Mouse (Mus musculus) midbrain, embryonic 11.5 days (tissue): ENCODE data around the gene Ube2s. TPM values are rescaled to one million over a fixed set of nuclear protein-coding genes. Genes with fewer than 3 reads are reported as not detected.

Source experiments
- ATAC-seq: fragments of 200-750 bp; cut with Nextera tagmentation; 2 replicates; pipeline ENCODE4 v1.8.0; 2017; ENCODE audit warnings: moderate TSS enrichment, moderate library complexity; ENCODE audit not compliant: low FRiP score
- DNase-seq: peaks from one replicate; pipeline ENCODE4 v3.0.0; 2015; ENCODE audit warnings: low spot score; ENCODE audit errors: missing footprints
- H3K27ac ChIP-seq: fragments of 300-500 bp; sonication (generic); 2 replicates; pipeline ENCODE4 v1.5.1; 2014; ENCODE audit warnings: low read depth, low read length
- H3K27me3 ChIP-seq: fragments of 300-500 bp; sonication (generic); 2 replicates; pipeline ENCODE4 v1.6.1; 2014; ENCODE audit warnings: mild to moderate bottlenecking, low read length, moderate library complexity, mixed read lengths; ENCODE audit not compliant: control insufficient read depth, insufficient read depth
- H3K36me3 ChIP-seq: fragments of 300-500 bp; sonication (generic); 2 replicates; pipeline ENCODE4 v1.6.1; 2014; ENCODE audit warnings: mild to moderate bottlenecking, low read length, moderate library complexity, mixed read lengths; ENCODE audit not compliant: control insufficient read depth, insufficient read depth
- H3K4me1 ChIP-seq: fragments of 300-500 bp; sonication (generic); 2 replicates; pipeline ENCODE4 v1.6.1; 2014; ENCODE audit warnings: low read length; ENCODE audit not compliant: control insufficient read depth, insufficient read depth
- H3K4me2 ChIP-seq: fragments of 300-500 bp; sonication (generic); 2 replicates; pipeline ENCODE4 v1.6.1; 2014; ENCODE audit warnings: mild to moderate bottlenecking, moderate library complexity
- H3K4me3 ChIP-seq: fragments of 300-500 bp; sonication (generic); 2 replicates; pipeline ENCODE4 v1.5.1; 2014; ENCODE audit warnings: low read depth, low read length
- H3K9ac ChIP-seq: fragments of 300-500 bp; sonication (generic); 2 replicates; pipeline ENCODE4 v1.6.1; 2014; ENCODE audit warnings: low read length
- H3K9me3 ChIP-seq: fragments of 300-500 bp; sonication (generic); 2 replicates; pipeline ENCODE4 v1.6.1; 2016; ENCODE audit warnings: low read length; ENCODE audit not compliant: control insufficient read depth
- WGBS: fragments of 180-500 bp; shearing (Covaris S2); extraction: QIAGEN DNeasy Blood & Tissue Kit; methylation state at CpG from one replicate; pipeline ENCODE4 v1.1.7; 2014; 5-methylcytosine and 5-hydroxymethylcytosine counted together
- polyA plus RNA-seq: library from polyadenylated mRNA; unstranded; fragments of >200 nt; fragmentation: Nextera tagmentation; extraction: Ambion mirVana; gene quantifications from 2 replicates; pipeline ENCODE4 v1.2.1, GENCODE M21; 2014

Ube2s gene
- polyA plus RNA-seq, 1 experiment from 2014 or later: 412 TPM

- ATAC-seq (no peak), DNase-seq (no peak)
- H3K27me3 ChIP-seq: no peaks in the 10 kb centered on the region
- peaks cover 9% of the 10 kb centered on the region for H3K4me1 ChIP-seq
- no peak overlapping the region for H3K4me2 ChIP-seq
- no peak overlapping the region for H3K9ac ChIP-seq
- H3K36me3 ChIP-seq: no peaks in the 10 kb centered on the region
- WGBS: 86% methylated on average over 22 of the region's 22 CpGs
- H3K9me3 ChIP-seq: no peaks in the 10 kb centered on the region
- H3K27ac ChIP-seq: no peak overlapping the region
- no peak overlapping the region for H3K4me3 ChIP-seq
Measured at GRCm38 (mm10) chr7:4746326-4746980, 65.9 kb downstream of the Ube2s start.

GRCm38 (mm10) chr7:4744886-4745285, 67.5 kb downstream of the Ube2s start:
- H3K9ac ChIP-seq: no peak overlapping the region

More at GRCm38 (mm10) chr7:4744886-4745285, 67.5 kb downstream of the Ube2s start:
- Histone ChIP-seq H3K27ac (no peak overlapping the region), H3K9me3 (no peaks in the 10 kb centered on the region), H3K4me1 (peaks cover 19% of the 10 kb centered on the region), H3K27me3 (no peaks in the 10 kb centered on the region), H3K36me3 (no peaks in the 10 kb centered on the region), H3K4me3 (no peak overlapping the region), H3K4me2 (no peak overlapping the region)
- ATAC-seq (no peak), DNase-seq (no peak)
- 97% methylated on average over 6 of the region's 6 CpGs for WGBS

Other genes starting within 250 kb of the Ube2s start
- not detected in 2 replicates for gene Ptprh, start 208.5 kb downstream of the Ube2s start, polyA plus RNA-seq
- 2.4 and 3.6 TPM in 2 replicates for gene Tmem86b, start 181.2 kb downstream of the Ube2s start, polyA plus RNA-seq
- 4.4 and 6.1 TPM in 2 replicates for gene Ppp6r1, start 153.6 kb downstream of the Ube2s start, polyA plus RNA-seq
- 111 and 113 TPM in 2 replicates for gene Hspbp1, start 127.5 kb downstream of the Ube2s start, polyA plus RNA-seq
- 2.3 and 3.2 TPM in 2 replicates for gene Brsk1, start 122.0 kb downstream of the Ube2s start, polyA plus RNA-seq
- not detected in 2 replicates for gene Tmem150b, start 87.3 kb downstream of the Ube2s start, polyA plus RNA-seq
- gene Kmt5c, start 72.5 kb downstream of the Ube2s start, polyA plus RNA-seq: 65.4 and 71.5 TPM in 2 replicates
- 34.5 and 36.6 TPM in 2 replicates for gene Cox6b2, start 59.5 kb downstream of the Ube2s start, polyA plus RNA-seq
- not detected in 2 replicates for gene Fam71e2, start 41.3 kb downstream of the Ube2s start, polyA plus RNA-seq
- 0.07 TPM in 1 of 2 replicates, not detected in the other for gene Il11, start 29.7 kb downstream of the Ube2s start, polyA plus RNA-seq
- not detected in 2 replicates for gene Tmem190, start 29.7 kb downstream of the Ube2s start, polyA plus RNA-seq
- 1.3 and 1.4 TPM in 2 replicates for gene Tmem238, start 22.9 kb downstream of the Ube2s start, polyA plus RNA-seq
- gene Rpl28, start 19.7 kb downstream of the Ube2s start, polyA plus RNA-seq: 203 and 211 TPM in 2 replicates
- gene Shisa7, start 32.1 kb upstream of the Ube2s start, polyA plus RNA-seq: 1.9 and 2.4 TPM in 2 replicates
- gene Isoc2b, start 57.7 kb upstream of the Ube2s start, polyA plus RNA-seq: 2.6 and 4.6 TPM in 2 replicates
- gene Isoc2a, start 64.6 kb upstream of the Ube2s start, polyA plus RNA-seq: 0.63 and 0.78 TPM in 2 replicates
- 0.12 TPM in 1 of 2 replicates, not detected in the other for gene Gm36210, start 93.9 kb upstream of the Ube2s start, polyA plus RNA-seq
- 3.5 and 3.8 TPM in 2 replicates for gene Zfp628, start 102.6 kb upstream of the Ube2s start, polyA plus RNA-seq
- gene Nat14, start 109.4 kb upstream of the Ube2s start, polyA plus RNA-seq: 8.0 and 10.4 TPM in 2 replicates
- 1.0 and 1.6 TPM in 2 replicates for gene Ssc5d, start 113.2 kb upstream of the Ube2s start, polyA plus RNA-seq
- not detected in 2 replicates for gene Sbk2, start 151.8 kb upstream of the Ube2s start, polyA plus RNA-seq
- gene Sbk3, start 158.6 kb upstream of the Ube2s start, polyA plus RNA-seq: not detected in 2 replicates
- gene Zfp579, start 183.6 kb upstream of the Ube2s start, polyA plus RNA-seq: 41.1 and 41.7 TPM in 2 replicates
- gene Zfp524, start 201.8 kb upstream of the Ube2s start, polyA plus RNA-seq: 7.6 and 9.2 TPM in 2 replicates
- gene Fiz1, start 202.1 kb upstream of the Ube2s start, polyA plus RNA-seq: 42.4 and 49.4 TPM in 2 replicates
- gene Gm44973, start 202.9 kb upstream of the Ube2s start, polyA plus RNA-seq: 0.34 TPM in 1 of 2 replicates, not detected in the other
- gene Zfp865, start 207.8 kb upstream of the Ube2s start, polyA plus RNA-seq: 4.8 and 5.1 TPM in 2 replicates
- 4.0 and 5.0 TPM in 2 replicates for gene Ccdc106, start 208.0 kb upstream of the Ube2s start, polyA plus RNA-seq
- 0.33 TPM in 1 of 2 replicates, not detected in the other for gene 4632433K11Rik, start 221.5 kb upstream of the Ube2s start, polyA plus RNA-seq
- 3.3 and 3.6 TPM in 2 replicates for gene Zfp784, start 225.9 kb upstream of the Ube2s start, polyA plus RNA-seq
- gene Zfp580, start 238.9 kb upstream of the Ube2s start, polyA plus RNA-seq: 34.1 and 47.6 TPM in 2 replicates
- 151 and 159 TPM in 2 replicates for gene U2af2, start 249.6 kb upstream of the Ube2s start, polyA plus RNA-seq